Mouse (Mus musculus) ES-E14 (cell line): ENCODE measurements around the gene Mbd3.

Source experiments
- CHD2 ChIP-seq: IDR thresholded peaks from 2 replicates; pipeline ENCODE4 v1.6.1; 2014; ENCODE audit warnings: mild to moderate bottlenecking, low read depth, low read length, inconsistent platforms
- HCFC1 ChIP-seq: IDR thresholded peaks from 2 replicates; pipeline ENCODE4 v1.6.1; 2012; ENCODE audit warnings: low read length, inconsistent platforms, borderline replicate concordance; ENCODE audit not compliant: insufficient read depth

- TF ChIP-seq HCFC1, result no peak
- no peak for TF ChIP-seq CHD2
Measured at GRCm38 (mm10) chr10:80406684-80407501, 7.5 kb upstream of the Mbd3 start, which contains the start of gene Uqcr11.
